10 mouse cellular contexts compared by ENCODE assay signal in genomic region chr6:125154550-125154949, GRCm38 (mm10). TPM values are rescaled to one million over a fixed set of nuclear protein-coding genes. Genes with fewer than 3 reads are reported as not detected.
A peak's percentile ranks its signal among the peaks of the same experiment; 100 is the strongest.
DNase-seq lines count a peak whose midpoint lies in the region; ATAC-seq and TF ChIP-seq lines count a peak whose summit lies in the region.
"Had no signal": no experiment of that assay in that cellular context is flagged by ENCODE, and none has a peak within 500 bp of the region (broad histone marks: within the 10 kb centered on the region; RNA-seq: fewer than 3 reads in every experiment).

No protein-coding gene starts in this region.

- peak; percentile 32; the same call in 1 of the 2 replicates for TF ChIP-seq CTCF in lung, adult 2 months (IDR thresholded peaks at IDR 0.05; ENCODE audit: insufficient read depth, low read length)
- peak; percentile 17; the same call in 1 of the 2 replicates for TF ChIP-seq CTCF in E14TG2a.4 (conservative IDR thresholded peaks at IDR 0.05; ENCODE audit: low read length)

- H3K4me3 ChIP-seq in forebrain, embryonic 14.5 days (ENCODE audit: low read depth, low read length), result no peak overlapping the region
- no peak overlapping the region for H3K4me3 ChIP-seq in forebrain, embryonic 11.5 days (ENCODE audit: low read depth, low read length)
- no peak overlapping the region for H3K4me3 ChIP-seq in lung, adult 2 months (replicated peaks; ENCODE audit: extremely low read depth, low read depth, low read length)
- no peak overlapping the region for H3K4me3 ChIP-seq in E14TG2a.4 (replicated peaks; ENCODE audit: low read length)
- H3K4me3 ChIP-seq: lung, embryonic 15.5 days had no signal

- no peak overlapping the region for H3K4me2 ChIP-seq in forebrain, embryonic 14.5 days (ENCODE audit: low read length)
- no peak overlapping the region for H3K4me2 ChIP-seq in forebrain, embryonic 11.5 days (ENCODE audit: low read depth, low read length, severe bottlenecking)
- H3K4me2 ChIP-seq: lung, embryonic 15.5 days had no signal

- H3K36me3 ChIP-seq in forebrain, embryonic 14.5 days (ENCODE audit: control insufficient read depth, insufficient read depth, low read length), result peaks cover 60% of the 10 kb centered on the region
- H3K36me3 ChIP-seq in forebrain, embryonic 11.5 days (ENCODE audit: control insufficient read depth, insufficient read depth, low read length), result peaks cover 6% of the 10 kb centered on the region; the same call in 1 of the 2 replicates
- peaks cover 76% of the 10 kb centered on the region for H3K36me3 ChIP-seq in E14TG2a.4 (ENCODE audit: insufficient read depth, low read length)

- H3K27me3 ChIP-seq in forebrain, embryonic 14.5 days (replicated peaks; ENCODE audit: control insufficient read depth, insufficient read depth, low read length), result no peaks in the 10 kb centered on the region
- H3K27me3 ChIP-seq in forebrain, embryonic 11.5 days (ENCODE audit: control insufficient read depth, insufficient read depth, low read length), result no peaks in the 10 kb centered on the region
- H3K27me3 ChIP-seq in E14TG2a.4 (ENCODE audit: insufficient read depth, low read length), result no peaks in the 10 kb centered on the region
- H3K27me3 ChIP-seq: lung, embryonic 15.5 days had no signal

- no peaks in the 10 kb centered on the region for H3K9me3 ChIP-seq in forebrain, embryonic 14.5 days (replicated peaks; ENCODE audit: control insufficient read depth, low read length)
- no peaks in the 10 kb centered on the region for H3K9me3 ChIP-seq in forebrain, embryonic 11.5 days (ENCODE audit: control insufficient read depth, low read length)
- H3K9me3 ChIP-seq in E14TG2a.4 (ENCODE audit: low read length), result no peaks in the 10 kb centered on the region
- H3K9me3 ChIP-seq: lung, embryonic 15.5 days had no signal

- H3K27ac ChIP-seq in forebrain, embryonic 14.5 days (ENCODE audit: low read depth, low read length), result no peak overlapping the region
- no peak overlapping the region for H3K27ac ChIP-seq in forebrain, embryonic 11.5 days (ENCODE audit: low read depth, low read length)
- H3K27ac ChIP-seq: lung, embryonic 15.5 days had no signal

- TF ChIP-seq POLR2A in lung, adult 2 months (IDR thresholded peaks at IDR 0.05; ENCODE audit: borderline replicate concordance, extremely low read depth, low read depth, low read length), result no peak

- H3K4me1 ChIP-seq in forebrain, embryonic 14.5 days (ENCODE audit: control insufficient read depth, insufficient read depth, low read length), result no peaks in the 10 kb centered on the region
- peaks cover 5% of the 10 kb centered on the region; the same call in 1 of the 2 replicates for H3K4me1 ChIP-seq in forebrain, embryonic 11.5 days (replicated peaks; ENCODE audit: control insufficient read depth, insufficient read depth, low read length)
- H3K4me1 ChIP-seq in lung, adult 2 months (ENCODE audit: control insufficient read depth, insufficient read depth, low read length), result peaks cover 3% of the 10 kb centered on the region
- H3K4me1 ChIP-seq in E14TG2a.4 (replicated peaks; ENCODE audit: low read depth, low read length), result peaks cover 82% of the 10 kb centered on the region

- no peak overlapping the region for H3K9ac ChIP-seq in forebrain, embryonic 14.5 days (ENCODE audit: low read length)
- H3K9ac ChIP-seq in forebrain, embryonic 11.5 days (ENCODE audit: low read length), result no peak overlapping the region
- H3K9ac ChIP-seq: lung, embryonic 15.5 days had no signal

- ATAC-seq in forebrain, embryonic 14.5 days, result peak; percentile 47; the same call in 1 of the 2 replicates
- no peak for ATAC-seq in forebrain, embryonic 11.5 days (replicated peaks; ENCODE audit: low FRiP score)
- peak; percentile 54 for ATAC-seq in inflammation-experienced regulatory T-cells, adult 6 months
- ATAC-seq: forebrain, embryonic 16.5 days had no signal

- peak; percentile 61 for DNase-seq in forebrain, embryonic 14.5 days (ENCODE audit: low spot score)
- no peak for DNase-seq in forebrain, embryonic 11.5 days (ENCODE audit: low spot score)
- no peak for DNase-seq in lung, adult 2 months
- no peak for DNase-seq in lung, postnatal 10 days
- DNase-seq in adrenal gland, adult 18-20 months (ENCODE audit: low spot score in 2 of 2), result no peak
- DNase-seq in T-cell, adult 2 months (ENCODE audit: low spot score), result no peak

RNA-seq across cellular contexts. Expression of gene Iffo1, which starts 9.5 kb away (rescaled TPM):
- 10.8 and 13.4 TPM in 2 replicates for polyA plus RNA-seq in forebrain, embryonic 14.5 days (2014; fragmentation: Nextera tagmentation; extraction: Ambion mirVana)
- 10.5 and 12.3 TPM in 2 replicates for polyA plus RNA-seq in forebrain, embryonic 11.5 days (2014; fragmentation: Nextera tagmentation; extraction: Ambion mirVana)
- polyA plus RNA-seq in lung, adult 2 months (2012; rRNA removed), result 45.0 and 51.0 TPM in 2 replicates
- 10 to 100 TPM in 1 of 3 experiments, 1 to 10 TPM in 2; 6.9 to 12.4 (median 9.8) TPM for polyA plus RNA-seq in inflammation-experienced regulatory T-cells, adult 6 months (2017; shearing (Covaris generic))
- 10 to 100 TPM; 19.4 to 20.4 TPM for total RNA-seq in adrenal gland, adult 18-20 months (2021)

RNA-seq across cellular contexts. Expression of gene Gapdh, which starts 11.7 kb away (rescaled TPM):
- polyA plus RNA-seq in forebrain, embryonic 14.5 days (2014; fragmentation: Nextera tagmentation; extraction: Ambion mirVana), result 1,676 and 1,964 TPM in 2 replicates
- 2,700 and 2,872 TPM in 2 replicates for polyA plus RNA-seq in forebrain, embryonic 11.5 days (2014; fragmentation: Nextera tagmentation; extraction: Ambion mirVana)
- 1,317 and 1,826 TPM in 2 replicates for polyA plus RNA-seq in lung, adult 2 months (2012; rRNA removed)
- 100 to 1,000 TPM; 217 to 463 (median 365) TPM for polyA plus RNA-seq in inflammation-experienced regulatory T-cells, adult 6 months (2017; shearing (Covaris generic))
- 1,000 to 10,000 TPM; 2,223 to 4,104 TPM for total RNA-seq in adrenal gland, adult 18-20 months (2021)

RNA-seq across cellular contexts. Expression of gene Nop2, which starts 22.8 kb away (rescaled TPM):
- 46.8 and 52.7 TPM in 2 replicates for polyA plus RNA-seq in forebrain, embryonic 14.5 days (2014; fragmentation: Nextera tagmentation; extraction: Ambion mirVana)
- polyA plus RNA-seq in forebrain, embryonic 11.5 days (2014; fragmentation: Nextera tagmentation; extraction: Ambion mirVana), result 65.4 and 70.3 TPM in 2 replicates
- 10.1 and 13.6 TPM in 2 replicates for polyA plus RNA-seq in lung, adult 2 months (2012; rRNA removed)
- polyA plus RNA-seq in inflammation-experienced regulatory T-cells, adult 6 months (2017; shearing (Covaris generic)), result 10 to 100 TPM; 32.7 to 50.7 (median 48.1) TPM
- 10 to 100 TPM; 51.6 to 61.3 TPM for total RNA-seq in adrenal gland, adult 18-20 months (2021)

RNA-seq across cellular contexts. Expression of gene Ncapd2, which starts 37.0 kb away (rescaled TPM):
- polyA plus RNA-seq in forebrain, embryonic 14.5 days (2014; fragmentation: Nextera tagmentation; extraction: Ambion mirVana), result 64.4 and 67.6 TPM in 2 replicates
- polyA plus RNA-seq in forebrain, embryonic 11.5 days (2014; fragmentation: Nextera tagmentation; extraction: Ambion mirVana), result 225 and 271 TPM in 2 replicates
- polyA plus RNA-seq in lung, adult 2 months (2012; rRNA removed), result 15.5 and 34.2 TPM in 2 replicates
- polyA plus RNA-seq in inflammation-experienced regulatory T-cells, adult 6 months (2017; shearing (Covaris generic)), result 10 to 100 TPM; 25.4 to 88.8 (median 51.2) TPM
- 10 to 100 TPM; 15.3 to 17.1 TPM for total RNA-seq in adrenal gland, adult 18-20 months (2021)

RNA-seq across cellular contexts. Expression of gene Mrpl51, which starts 37.1 kb away (rescaled TPM):
- polyA plus RNA-seq in forebrain, embryonic 14.5 days (2014; fragmentation: Nextera tagmentation; extraction: Ambion mirVana), result 160 and 179 TPM in 2 replicates
- 195 and 197 TPM in 2 replicates for polyA plus RNA-seq in forebrain, embryonic 11.5 days (2014; fragmentation: Nextera tagmentation; extraction: Ambion mirVana)
- 30.1 and 39.4 TPM in 2 replicates for polyA plus RNA-seq in lung, adult 2 months (2012; rRNA removed)
- 100 to 1,000 TPM in 1 of 3 experiments, 10 to 100 TPM in 2; 65.3 to 102 (median 74.3) TPM for polyA plus RNA-seq in inflammation-experienced regulatory T-cells, adult 6 months (2017; shearing (Covaris generic))
- 100 to 1,000 TPM; 161 to 206 TPM for total RNA-seq in adrenal gland, adult 18-20 months (2021)
